Mouse (Mus musculus) CH12.LX (cell line): ENCODE results near the gene Ube2g1. TPM values are rescaled to one million over a fixed set of nuclear protein-coding genes. Genes with fewer than 3 reads are reported as not detected.
A peak's percentile ranks its signal among the peaks of the same experiment; 100 is the strongest.

Experiments used
- DNase-seq: peaks from one replicate; pipeline ENCODE4 v3.0.0-alpha.2; 2013; ENCODE audit errors: extremely low read depth
- H3K27ac ChIP-seq: 2 replicates; pipeline ENCODE4 v1.5.1; 2012; ENCODE audit warnings: low read depth, mild to moderate bottlenecking, control low read depth, moderate library complexity; ENCODE audit not compliant: insufficient read depth
- H3K27me3 ChIP-seq: replicated peaks from 2 replicates; pipeline ENCODE3; 2012; ENCODE audit warnings: inconsistent platforms
- H3K36me3 ChIP-seq, 2 experiments: replicated peaks in 1 of 2; 2 replicates each; pipeline versions ENCODE3 to v1.6.1; 2012; ENCODE audit warnings: inconsistent platforms in 1 of 2, low read length in 1 of 2, mild to moderate bottlenecking in 1 of 2, mixed read lengths in 1 of 2, moderate library complexity in 1 of 2; ENCODE audit not compliant: control insufficient read depth in 1 of 2, insufficient read depth in 1 of 2
- H3K4me1 ChIP-seq, 2 experiments: 2 replicates each; pipeline ENCODE4 v1.6.1; 2012; ENCODE audit warnings: inconsistent platforms in 1 of 2, moderate library complexity in 1 of 2; ENCODE audit not compliant: insufficient read depth in 2 of 2, control insufficient read depth in 1 of 2
- H3K4me2 ChIP-seq: 2 replicates; pipeline ENCODE4 v1.6.1; 2012; ENCODE audit warnings: low read depth, mild to moderate bottlenecking, control low read depth; ENCODE audit not compliant: poor library complexity, insufficient read depth, severe bottlenecking
- H3K4me3 ChIP-seq, 3 experiments: fragments of 150-350 bp in 1 of 3; sonication (generic) in 1 of 3; replicated peaks in 1 of 3; 2 replicates each; pipeline versions ENCODE3 to v1.5.1; 2011 to 2012; ENCODE audit warnings: low read depth in 2 of 3, low read length in 2 of 3, mild to moderate bottlenecking in 2 of 3, moderate library complexity in 2 of 3, control low read depth in 1 of 3, improper control_type of control experiment in 1 of 3, inconsistent platforms in 1 of 3, mixed read lengths in 1 of 3; ENCODE audit not compliant: poor library complexity in 1 of 3
- H3K79me2 ChIP-seq: replicated peaks from 2 replicates; pipeline ENCODE4 v1.6.1; 2012; ENCODE audit warnings: mild to moderate bottlenecking, moderate library complexity; ENCODE audit not compliant: control insufficient read depth, poor library complexity, insufficient read depth, severe bottlenecking; ENCODE audit errors: extremely low read depth
- H3K9ac ChIP-seq: 2 replicates; pipeline ENCODE4 v1.6.1; 2012; ENCODE audit warnings: low read depth, mild to moderate bottlenecking, control low read depth, moderate library complexity; ENCODE audit not compliant: insufficient read depth
- H3K9me3 ChIP-seq: replicated peaks from 2 replicates; pipeline ENCODE3; 2012; ENCODE audit warnings: low read length, inconsistent platforms, mixed read lengths
- BHLHE40 ChIP-seq: IDR thresholded peaks from 2 replicates; pipeline ENCODE4 v1.6.1; 2011; ENCODE audit warnings: mild to moderate bottlenecking, low read depth, low read length, improper control_type of control experiment
- CHD2 ChIP-seq: IDR thresholded peaks from 2 replicates; pipeline ENCODE4 v1.6.1; 2011; ENCODE audit warnings: low read length, improper control_type of control experiment
- CTCF ChIP-seq, 2 experiments: IDR thresholded peaks in 1 of 2; conservative IDR thresholded peaks in 1 of 2; 2 replicates each; pipeline ENCODE4 v1.5.1; 2011 to 2012; ENCODE audit warnings: low read depth in 2 of 2, low read length in 2 of 2, improper control_type of control experiment in 1 of 2, inconsistent platforms in 1 of 2, mild to moderate bottlenecking in 1 of 2, moderate library complexity in 1 of 2
- GABPA ChIP-seq: IDR thresholded peaks from 2 replicates; pipeline ENCODE4 v1.6.1; 2012; ENCODE audit warnings: low read depth, low read length, improper control_type of control experiment, inconsistent platforms; ENCODE audit not compliant: insufficient replicate concordance
- HCFC1 ChIP-seq: IDR thresholded peaks from 2 replicates; pipeline ENCODE4 v1.6.1; 2012; ENCODE audit warnings: low read depth, mild to moderate bottlenecking, inconsistent platforms, low read length, improper control_type of control experiment
- IRF4 ChIP-seq: IDR thresholded peaks from 2 replicates; pipeline ENCODE4 v1.6.1; 2014; ENCODE audit warnings: low read depth, mild to moderate bottlenecking, inconsistent platforms, low read length, improper control_type of control experiment
- KAT2A ChIP-seq: IDR thresholded peaks from 2 replicates; pipeline ENCODE4 v1.6.1; 2012; ENCODE audit warnings: low read length, improper control_type of control experiment, inconsistent platforms; ENCODE audit not compliant: insufficient replicate concordance
- MAX ChIP-seq: IDR thresholded peaks from 2 replicates; pipeline ENCODE4 v1.6.1; 2011; ENCODE audit warnings: low read length, improper control_type of control experiment
- MXI1 ChIP-seq: IDR thresholded peaks from 2 replicates; pipeline ENCODE4 v1.6.1; 2011; ENCODE audit warnings: mild to moderate bottlenecking, low read depth, low read length, improper control_type of control experiment
- MYC ChIP-seq: IDR thresholded peaks from 2 replicates; pipeline ENCODE4 v1.6.1; 2011; ENCODE audit warnings: low read depth, mild to moderate bottlenecking, improper control_type of control experiment, low read length
- NELFE ChIP-seq: IDR thresholded peaks from 2 replicates; pipeline ENCODE4 v1.6.1; 2011; ENCODE audit warnings: low read depth, low read length, improper control_type of control experiment
- NRF1 ChIP-seq: IDR thresholded peaks from 2 replicates; pipeline ENCODE4 v1.6.1; 2014; ENCODE audit warnings: low read depth, mild to moderate bottlenecking, inconsistent platforms, low read length, improper control_type of control experiment, moderate library complexity
- POLR2A ChIP-seq: IDR thresholded peaks from 2 replicates; pipeline ENCODE4 v1.6.1; 2011; ENCODE audit warnings: low read depth, mild to moderate bottlenecking, improper control_type of control experiment, low read length
- POLR2AphosphoS2 ChIP-seq: IDR thresholded peaks from 2 replicates; pipeline ENCODE4 v1.6.1; 2011; ENCODE audit warnings: low read depth, low read length, improper control_type of control experiment
- SIN3A ChIP-seq: IDR thresholded peaks from 2 replicates; pipeline ENCODE4 v1.6.1; 2012; ENCODE audit warnings: low read length, improper control_type of control experiment, inconsistent platforms
- SMC3 ChIP-seq: IDR thresholded peaks from 2 replicates; pipeline ENCODE4 v1.6.1; 2011; ENCODE audit warnings: low read depth, low read length, improper control_type of control experiment
- TBP ChIP-seq: conservative IDR thresholded peaks from 2 replicates; pipeline ENCODE4 v1.6.1; 2011; ENCODE audit warnings: low read depth, low read length, improper control_type of control experiment
- TCF12 ChIP-seq: IDR thresholded peaks from 2 replicates; pipeline ENCODE4 v1.6.1; 2014; ENCODE audit warnings: low read depth, mild to moderate bottlenecking, inconsistent platforms, low read length, improper control_type of control experiment
- USF1 ChIP-seq: IDR thresholded peaks from 2 replicates; pipeline ENCODE4 v1.6.1; 2014; ENCODE audit warnings: low read depth, mild to moderate bottlenecking, inconsistent platforms, low read length, improper control_type of control experiment
- ZC3H11A ChIP-seq: IDR thresholded peaks from 2 replicates; pipeline ENCODE4 v1.6.1; 2012; ENCODE audit warnings: low read depth, mild to moderate bottlenecking, inconsistent platforms, low read length, improper control_type of control experiment
- ZMIZ1 ChIP-seq: IDR thresholded peaks from 2 replicates; pipeline ENCODE4 v1.6.1; 2012; ENCODE audit warnings: low read depth, mild to moderate bottlenecking, inconsistent platforms, low read length, improper control_type of control experiment
- ZNF384 ChIP-seq: IDR thresholded peaks from 2 replicates; pipeline ENCODE4 v1.6.1; 2012; ENCODE audit warnings: low read depth, low read length, improper control_type of control experiment, inconsistent platforms
- dilution Hi-C: fragments of 300-500 bp; cut with MboI; formaldehyde crosslinking; loops from 2 replicates; pipeline ENCODE4 v1.14.3; 2020; ENCODE audit warnings: low sequenced_read_pairs; ENCODE audit not compliant: extremely low pct_unique_long_range_greater_than_20kb, extremely low pct_ligation_motif_present
- in situ Hi-C: fragments of 300-500 bp; cut with MboI; formaldehyde crosslinking; loops from 3 replicates; pipeline ENCODE4 v1.14.3; 2019; ENCODE audit warnings: low sequenced_read_pairs, low pct_ligation_motif_present, low pct_unique_long_range_greater_than_20kb, mixed read lengths
- polyA plus RNA-seq: library from polyadenylated mRNA; unstranded; fragments of >175 nt; gene quantifications from 2 replicates; pipeline ENCODE4 v1.2.1, GENCODE M21; 2012; ENCODE audit warnings: low read depth; ENCODE audit not compliant: insufficient read length
- total RNA-seq, 2 experiments: library from RNA; depleted of rRNA; stranded (reverse); fragments of 300-350 nt in 1 of 2; fragments of >200 nt in 1 of 2; gene quantifications; 2 replicates each; pipeline ENCODE4 v1.2.3; 2012 to 2014

The Ube2g1 gene
- total and polyA plus RNA-seq, 3 experiments: 34.5 to 74.4 (median 73.8) TPM

- Histone ChIP-seq H3K4me3 (no peak overlapping the region), H3K4me1 (peaks cover 13 to 35% of the 10 kb centered on the region in 2 experiments)
- in situ Hi-C loops: no loop called here
Measured at GRCm38 (mm10) chr11:72688242-72688641, 81.2 kb downstream of the Ube2g1 start.

GRCm38 (mm10) chr11:72689115-72689514, 82.0 kb downstream of the Ube2g1 start:
- in situ Hi-C loops: no loop called here
- dilution Hi-C loops: no loop called here
- peaks cover 20 to 43% of the 10 kb centered on the region in 2 experiments for H3K4me1 ChIP-seq

More at GRCm38 (mm10) chr11:72688242-72688641, 81.2 kb downstream of the Ube2g1 start:
- Histone ChIP-seq H3K9me3 (no peaks in the 10 kb centered on the region), H3K9ac (no peak overlapping the region), H3K27ac (no peak overlapping the region), H3K79me2 (peaks cover 32% of the 10 kb centered on the region), H3K36me3 (peaks cover 6 to 45% of the 10 kb centered on the region in 2 experiments), H3K27me3 (no peaks in the 10 kb centered on the region), H3K4me2 (no peak overlapping the region)
- TF ChIP-seq GABPA: no peak
- TF ChIP-seq POLR2A: 0 out of 2 replicates have a peak, but pooled peaks have one; percentile 14
- no peak for TF ChIP-seq ZC3H11A
- no peak for DNase-seq
- dilution Hi-C loops: no loop called here

GRCm38 (mm10) chr11:72689551-72690510, 82.7 kb downstream of the Ube2g1 start, which contains the start of gene Ankfy1:
Gene Ankfy1 (plus strand): TSS chr11:72690006.
- H3K27me3 ChIP-seq: no peaks in the 10 kb centered on the region
- H3K4me2 ChIP-seq: peak within 1 kb of the TSS; percentile 98
- H3K4me3 ChIP-seq: peak within 1 kb of the TSS; percentile 72 to 86 (median 76)
- H3K9ac ChIP-seq: peak within 1 kb of the TSS; percentile 83
- in situ Hi-C loops: no loop called here
- H3K36me3 ChIP-seq: peaks cover 6 to 40% of the 10 kb centered on the region in 2 experiments
- DNase-seq: peak; percentile 99
- H3K79me2 ChIP-seq: peaks cover 47% of the 10 kb centered on the region
- H3K9me3 ChIP-seq: no peaks in the 10 kb centered on the region
- dilution Hi-C loops: no loop called here
- peaks cover 20 to 50% of the 10 kb centered on the region in 2 experiments for H3K4me1 ChIP-seq
- H3K27ac ChIP-seq: peak within 1 kb of the TSS; percentile 27; the same call in 1 of the 2 replicates
- TF ChIP-seq POLR2AphosphoS2: peak; percentile 97
- peak; percentile 81 for TF ChIP-seq IRF4
- no peak for TF ChIP-seq KAT2A
- no peak for TF ChIP-seq NRF1
- TF ChIP-seq MYC: peak; percentile 86
- TF ChIP-seq ZNF384: no peak
- peak; percentile 96 for TF ChIP-seq ZMIZ1
- TF ChIP-seq SMC3: no peak
- TF ChIP-seq BHLHE40: no peak
- TF ChIP-seq NELFE: peak; percentile 98
- TF ChIP-seq POLR2A: peak; percentile 99
- TF ChIP-seq TCF12: peak; percentile 93
- no peak for TF ChIP-seq USF1
- no peak for TF ChIP-seq ZC3H11A
- peak; percentile 99 for TF ChIP-seq CHD2
- peak; percentile 88 for TF ChIP-seq MAX
- TF ChIP-seq TBP: peak; percentile 88
- TF ChIP-seq GABPA: no peak
- TF ChIP-seq HCFC1: peak; percentile 79
- TF ChIP-seq SIN3A: peak; percentile 86
- TF ChIP-seq CTCF (conservative IDR thresholded peaks at IDR 0.05 in 1 of 2, IDR thresholded peaks at IDR 0.05 in 1 of 2; ENCODE audit: low read depth in 2 of 2, low read length in 2 of 2): no peak
- TF ChIP-seq MXI1: peak; percentile 94

More at GRCm38 (mm10) chr11:72689115-72689514, 82.0 kb downstream of the Ube2g1 start:
- Histone ChIP-seq H3K27me3 (no peaks in the 10 kb centered on the region), H3K4me2 (peak overlapping the region; percentile 65), H3K79me2 (peaks cover 41% of the 10 kb centered on the region), H3K27ac (no peak overlapping the region), H3K9me3 (no peaks in the 10 kb centered on the region), H3K4me3 (peak overlapping the region; percentile 72 to 86 (median 76)), H3K9ac (peak overlapping the region; percentile 83), H3K36me3 (peaks cover 6 to 44% of the 10 kb centered on the region in 2 experiments)
- TF ChIP-seq ZMIZ1: 0 out of 2 replicates have a peak, but pooled peaks have one; percentile 44
- TF ChIP-seq ZNF384: no peak
- no peak for DNase-seq
